Mouse (Mus musculus) CH12.LX (cell line): ENCODE results near the gene Itgal. TPM values are rescaled to one million over a fixed set of nuclear protein-coding genes. Genes with fewer than 3 reads are reported as not detected.
"Not testable (repeated sequence)": the region's sequence is repeated elsewhere in the genome, so short reads cannot be mapped to it uniquely, and the experiment has no call there.

Source experiments
- DNase-seq: peaks from one replicate; pipeline ENCODE4 v3.0.0-alpha.2; 2013; ENCODE audit errors: extremely low read depth
- H3K27ac ChIP-seq: 2 replicates; pipeline ENCODE4 v1.5.1; 2012; ENCODE audit warnings: low read depth, mild to moderate bottlenecking, control low read depth, moderate library complexity; ENCODE audit not compliant: insufficient read depth
- H3K27me3 ChIP-seq: replicated peaks from 2 replicates; pipeline ENCODE3; 2012; ENCODE audit warnings: inconsistent platforms
- H3K36me3 ChIP-seq, 2 experiments: replicated peaks in 1 of 2; 2 replicates each; pipeline versions ENCODE3 to v1.6.1; 2012; ENCODE audit warnings: inconsistent platforms in 1 of 2, low read length in 1 of 2, mild to moderate bottlenecking in 1 of 2, mixed read lengths in 1 of 2, moderate library complexity in 1 of 2; ENCODE audit not compliant: control insufficient read depth in 1 of 2, insufficient read depth in 1 of 2
- H3K4me1 ChIP-seq, 2 experiments: 2 replicates each; pipeline ENCODE4 v1.6.1; 2012; ENCODE audit warnings: inconsistent platforms in 1 of 2, moderate library complexity in 1 of 2; ENCODE audit not compliant: insufficient read depth in 2 of 2, control insufficient read depth in 1 of 2
- H3K4me2 ChIP-seq: 2 replicates; pipeline ENCODE4 v1.6.1; 2012; ENCODE audit warnings: low read depth, mild to moderate bottlenecking, control low read depth; ENCODE audit not compliant: poor library complexity, insufficient read depth, severe bottlenecking
- H3K4me3 ChIP-seq, 3 experiments: fragments of 150-350 bp in 1 of 3; sonication (generic) in 1 of 3; replicated peaks in 1 of 3; 2 replicates each; pipeline versions ENCODE3 to v1.5.1; 2011 to 2012; ENCODE audit warnings: low read depth in 2 of 3, low read length in 2 of 3, mild to moderate bottlenecking in 2 of 3, moderate library complexity in 2 of 3, control low read depth in 1 of 3, improper control_type of control experiment in 1 of 3, inconsistent platforms in 1 of 3, mixed read lengths in 1 of 3; ENCODE audit not compliant: poor library complexity in 1 of 3
- H3K79me2 ChIP-seq: replicated peaks from 2 replicates; pipeline ENCODE4 v1.6.1; 2012; ENCODE audit warnings: mild to moderate bottlenecking, moderate library complexity; ENCODE audit not compliant: control insufficient read depth, poor library complexity, insufficient read depth, severe bottlenecking; ENCODE audit errors: extremely low read depth
- H3K9ac ChIP-seq: 2 replicates; pipeline ENCODE4 v1.6.1; 2012; ENCODE audit warnings: low read depth, mild to moderate bottlenecking, control low read depth, moderate library complexity; ENCODE audit not compliant: insufficient read depth
- H3K9me3 ChIP-seq: replicated peaks from 2 replicates; pipeline ENCODE3; 2012; ENCODE audit warnings: low read length, inconsistent platforms, mixed read lengths
- BHLHE40 ChIP-seq: IDR thresholded peaks from 2 replicates; pipeline ENCODE4 v1.6.1; 2011; ENCODE audit warnings: mild to moderate bottlenecking, low read depth, low read length, improper control_type of control experiment
- CHD1 ChIP-seq: IDR thresholded peaks from 2 replicates; pipeline ENCODE4 v1.6.1; 2012; ENCODE audit warnings: low read depth, low read length, improper control_type of control experiment, inconsistent platforms
- CHD2 ChIP-seq: IDR thresholded peaks from 2 replicates; pipeline ENCODE4 v1.6.1; 2011; ENCODE audit warnings: low read length, improper control_type of control experiment
- E2F4 ChIP-seq: IDR thresholded peaks from 2 replicates; pipeline ENCODE4 v1.6.1; 2011; ENCODE audit warnings: low read depth, low read length, improper control_type of control experiment; ENCODE audit not compliant: insufficient replicate concordance
- ELF1 ChIP-seq: IDR thresholded peaks from 2 replicates; pipeline ENCODE4 v1.6.1; 2014; ENCODE audit warnings: low read depth, mild to moderate bottlenecking, inconsistent platforms, low read length, improper control_type of control experiment
- EP300 ChIP-seq: IDR thresholded peaks from 2 replicates; pipeline ENCODE4 v1.6.1; 2011; ENCODE audit warnings: low read length, improper control_type of control experiment
- ETS1 ChIP-seq: conservative IDR thresholded peaks from 2 replicates; pipeline ENCODE4 v1.6.1; 2012; ENCODE audit warnings: low read depth, mild to moderate bottlenecking, inconsistent platforms, low read length, improper control_type of control experiment, moderate library complexity
- HCFC1 ChIP-seq: IDR thresholded peaks from 2 replicates; pipeline ENCODE4 v1.6.1; 2012; ENCODE audit warnings: low read depth, mild to moderate bottlenecking, inconsistent platforms, low read length, improper control_type of control experiment
- IRF4 ChIP-seq: IDR thresholded peaks from 2 replicates; pipeline ENCODE4 v1.6.1; 2014; ENCODE audit warnings: low read depth, mild to moderate bottlenecking, inconsistent platforms, low read length, improper control_type of control experiment
- JUN ChIP-seq: IDR thresholded peaks from 2 replicates; pipeline ENCODE4 v1.6.1; 2011; ENCODE audit warnings: low read depth, mild to moderate bottlenecking, low read length, improper control_type of control experiment, moderate library complexity; ENCODE audit not compliant: insufficient read depth
- KAT2A ChIP-seq: IDR thresholded peaks from 2 replicates; pipeline ENCODE4 v1.6.1; 2012; ENCODE audit warnings: low read length, improper control_type of control experiment, inconsistent platforms; ENCODE audit not compliant: insufficient replicate concordance
- MAFK ChIP-seq: IDR thresholded peaks from 2 replicates; pipeline ENCODE4 v1.6.1; 2011; ENCODE audit warnings: low read length, improper control_type of control experiment; ENCODE audit not compliant: insufficient replicate concordance
- MAX ChIP-seq: IDR thresholded peaks from 2 replicates; pipeline ENCODE4 v1.6.1; 2011; ENCODE audit warnings: low read length, improper control_type of control experiment
- MAZ ChIP-seq: IDR thresholded peaks from 2 replicates; pipeline ENCODE4 v1.6.1; 2012; ENCODE audit warnings: low read depth, mild to moderate bottlenecking, inconsistent platforms, low read length, improper control_type of control experiment, moderate library complexity
- MEF2A ChIP-seq: IDR thresholded peaks from 2 replicates; pipeline ENCODE4 v1.6.1; 2014; ENCODE audit warnings: low read depth, mild to moderate bottlenecking, inconsistent platforms, low read length, improper control_type of control experiment, borderline replicate concordance
- MXI1 ChIP-seq: IDR thresholded peaks from 2 replicates; pipeline ENCODE4 v1.6.1; 2011; ENCODE audit warnings: mild to moderate bottlenecking, low read depth, low read length, improper control_type of control experiment
- NELFE ChIP-seq: IDR thresholded peaks from 2 replicates; pipeline ENCODE4 v1.6.1; 2011; ENCODE audit warnings: low read depth, low read length, improper control_type of control experiment
- NRF1 ChIP-seq: IDR thresholded peaks from 2 replicates; pipeline ENCODE4 v1.6.1; 2014; ENCODE audit warnings: low read depth, mild to moderate bottlenecking, inconsistent platforms, low read length, improper control_type of control experiment, moderate library complexity
- PAX5 ChIP-seq: IDR thresholded peaks from 2 replicates; pipeline ENCODE4 v1.6.1; 2012; ENCODE audit warnings: low read length, inconsistent platforms, mixed read lengths
- POLR2A ChIP-seq: IDR thresholded peaks from 2 replicates; pipeline ENCODE4 v1.6.1; 2011; ENCODE audit warnings: low read depth, mild to moderate bottlenecking, improper control_type of control experiment, low read length
- POLR2AphosphoS2 ChIP-seq: IDR thresholded peaks from 2 replicates; pipeline ENCODE4 v1.6.1; 2011; ENCODE audit warnings: low read depth, low read length, improper control_type of control experiment
- RCOR1 ChIP-seq: conservative IDR thresholded peaks from 2 replicates; pipeline ENCODE4 v1.6.1; 2012; ENCODE audit warnings: low read depth, mild to moderate bottlenecking, inconsistent platforms, low read length, improper control_type of control experiment
- SIN3A ChIP-seq: IDR thresholded peaks from 2 replicates; pipeline ENCODE4 v1.6.1; 2012; ENCODE audit warnings: low read length, improper control_type of control experiment, inconsistent platforms
- SMC3 ChIP-seq: IDR thresholded peaks from 2 replicates; pipeline ENCODE4 v1.6.1; 2011; ENCODE audit warnings: low read depth, low read length, improper control_type of control experiment
- TBP ChIP-seq: conservative IDR thresholded peaks from 2 replicates; pipeline ENCODE4 v1.6.1; 2011; ENCODE audit warnings: low read depth, low read length, improper control_type of control experiment
- TCF12 ChIP-seq: IDR thresholded peaks from 2 replicates; pipeline ENCODE4 v1.6.1; 2014; ENCODE audit warnings: low read depth, mild to moderate bottlenecking, inconsistent platforms, low read length, improper control_type of control experiment
- USF1 ChIP-seq: IDR thresholded peaks from 2 replicates; pipeline ENCODE4 v1.6.1; 2014; ENCODE audit warnings: low read depth, mild to moderate bottlenecking, inconsistent platforms, low read length, improper control_type of control experiment
- ZC3H11A ChIP-seq: IDR thresholded peaks from 2 replicates; pipeline ENCODE4 v1.6.1; 2012; ENCODE audit warnings: low read depth, mild to moderate bottlenecking, inconsistent platforms, low read length, improper control_type of control experiment
- ZMIZ1 ChIP-seq: IDR thresholded peaks from 2 replicates; pipeline ENCODE4 v1.6.1; 2012; ENCODE audit warnings: low read depth, mild to moderate bottlenecking, inconsistent platforms, low read length, improper control_type of control experiment
- dilution Hi-C: fragments of 300-500 bp; cut with MboI; formaldehyde crosslinking; loops from 2 replicates; pipeline ENCODE4 v1.14.3; 2020; ENCODE audit warnings: low sequenced_read_pairs; ENCODE audit not compliant: extremely low pct_unique_long_range_greater_than_20kb, extremely low pct_ligation_motif_present
- in situ Hi-C: fragments of 300-500 bp; cut with MboI; formaldehyde crosslinking; loops from 3 replicates; pipeline ENCODE4 v1.14.3; 2019; ENCODE audit warnings: low sequenced_read_pairs, low pct_ligation_motif_present, low pct_unique_long_range_greater_than_20kb, mixed read lengths
- polyA plus RNA-seq: library from polyadenylated mRNA; unstranded; fragments of >175 nt; gene quantifications from 2 replicates; pipeline ENCODE4 v1.2.1, GENCODE M21; 2012; ENCODE audit warnings: low read depth; ENCODE audit not compliant: insufficient read length
- total RNA-seq, 2 experiments: library from RNA; depleted of rRNA; stranded (reverse); fragments of 300-350 nt in 1 of 2; fragments of >200 nt in 1 of 2; gene quantifications; 2 replicates each; pipeline ENCODE4 v1.2.3; 2012 to 2014

Itgal gene
- total RNA-seq (2012; rRNA removed) (49.1 and 69.0 TPM in 2 replicates), total RNA-seq (2014; rRNA removed) (36.7 and 43.9 TPM in 2 replicates), polyA plus RNA-seq (164 and 177 TPM in 2 replicates)

DNA sequence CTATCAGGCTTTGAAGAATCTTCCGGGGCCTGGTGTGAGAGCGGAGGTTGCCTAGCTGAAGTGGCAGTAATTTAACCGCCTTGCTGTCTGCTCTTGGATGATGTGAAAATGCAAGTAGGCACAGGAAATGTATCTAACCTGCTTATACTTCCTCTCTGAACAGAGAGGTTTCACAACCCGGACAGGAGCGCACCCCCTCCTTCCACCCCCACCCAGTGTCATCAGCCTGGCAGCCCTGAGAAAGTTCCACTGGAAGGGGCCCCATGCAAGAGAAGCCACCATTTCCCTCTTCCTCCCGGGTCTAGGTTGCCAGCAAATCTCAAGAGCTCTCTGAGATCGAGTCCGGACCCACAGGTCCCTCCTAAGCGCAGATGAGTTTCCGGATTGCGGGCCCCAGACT, at the start of gene Itgal:
Gene Itgal, plus strand, starts transcription at position 163 of the 400 bp plus-strand sequence.
- Histone ChIP-seq H3K9ac (peak within 1 kb of the TSS; percentile 93), H3K36me3 (peaks cover 18 to 20% of the 10 kb centered on the region in 2 experiments), H3K4me1 (peaks cover 9 to 55% of the 10 kb centered on the region in 2 experiments), H3K27ac (peak within 1 kb of the TSS; percentile 93), H3K9me3 (no peaks in the 10 kb centered on the region), H3K79me2 (peaks cover 52% of the 10 kb centered on the region), H3K4me3 (peak within 1 kb of the TSS; percentile 64 to 75 (median 71)), H3K27me3 (no peaks in the 10 kb centered on the region), H3K4me2 (peak within 1 kb of the TSS; percentile 89)
- peak; percentile 67 for TF ChIP-seq POLR2A
- no peak for TF ChIP-seq JUN
- TF ChIP-seq POLR2AphosphoS2, result no peak
- peak; percentile 73 for TF ChIP-seq ELF1
- TF ChIP-seq CHD2, result peak; percentile 91
- 0 out of 2 replicates have a peak, but pooled peaks have one; percentile 56 for TF ChIP-seq ZMIZ1
- TF ChIP-seq SMC3, result peak; percentile 24; the same call in 1 of the 2 replicates
- TF ChIP-seq MXI1, result peak; percentile 36
- peak; percentile 70; the same call in 1 of the 2 replicates for TF ChIP-seq EP300
- TF ChIP-seq TBP, result peak; percentile 69; the same call in 1 of the 2 replicates
- 0 out of 2 replicates have a peak, but pooled peaks have one; percentile 44 for TF ChIP-seq KAT2A
- TF ChIP-seq NELFE, result peak; percentile 76; the same call in 1 of the 2 replicates
- peak; percentile 75; the same call in 1 of the 2 replicates for TF ChIP-seq RCOR1
- TF ChIP-seq CHD1, result peak; percentile 40; the same call in 1 of the 2 replicates
- peak; percentile 69; the same call in 1 of the 2 replicates for TF ChIP-seq MAX
- peak; percentile 86 for TF ChIP-seq ETS1
- TF ChIP-seq IRF4, result peak; percentile 92
- TF ChIP-seq BHLHE40, result peak; percentile 56; the same call in 1 of the 2 replicates
- peak; percentile 93 for TF ChIP-seq SIN3A
- TF ChIP-seq TCF12, result peak; percentile 90
- TF ChIP-seq MAFK, result peak; percentile 71
- peak; percentile 45; the same call in 1 of the 2 replicates for TF ChIP-seq NRF1
- TF ChIP-seq MEF2A, result peak; percentile 79
- TF ChIP-seq USF1, result no peak
- peak; percentile 98 for TF ChIP-seq MAZ
- no peak for TF ChIP-seq E2F4
- no peak for TF ChIP-seq ZC3H11A
- no peak for TF ChIP-seq PAX5
- TF ChIP-seq HCFC1, result peak; percentile 63
- dilution Hi-C loops (no loop called here), in situ Hi-C loops (no loop called here)
- DNase-seq, result peak; percentile 86

GRCm38 (mm10) chr7:127250511-127250910, 45.5 kb upstream of the Itgal start:
- H3K4me2 ChIP-seq, in situ Hi-C loops, H3K27ac ChIP-seq, DNase-seq, H3K79me2 ChIP-seq, H3K27me3 ChIP-seq, dilution Hi-C loops, H3K9me3 ChIP-seq, H3K4me3 ChIP-seq, H3K9ac ChIP-seq: not testable (repeated sequence)
- H3K4me1 ChIP-seq, result peaks cover 16 to 67% of the 10 kb centered on the region in 2 experiments
- H3K36me3 ChIP-seq, result peaks cover 26 to 62% of the 10 kb centered on the region in 2 experiments
